Mouse (Mus musculus): Measurements from ENCODE around the gene Pigl.
"Not testable (repeated sequence)": the region's sequence is repeated elsewhere in the genome, so short reads cannot be mapped to it uniquely, and the experiment has no call there.

Gene Pigl

GRCm38 (mm10) chr11:62467289-62467688, 9.0 kb downstream of the Pigl start:
- not testable (repeated sequence) for DNase-seq (ENCODE audit: low spot score in 2 of 2)

DNA sequence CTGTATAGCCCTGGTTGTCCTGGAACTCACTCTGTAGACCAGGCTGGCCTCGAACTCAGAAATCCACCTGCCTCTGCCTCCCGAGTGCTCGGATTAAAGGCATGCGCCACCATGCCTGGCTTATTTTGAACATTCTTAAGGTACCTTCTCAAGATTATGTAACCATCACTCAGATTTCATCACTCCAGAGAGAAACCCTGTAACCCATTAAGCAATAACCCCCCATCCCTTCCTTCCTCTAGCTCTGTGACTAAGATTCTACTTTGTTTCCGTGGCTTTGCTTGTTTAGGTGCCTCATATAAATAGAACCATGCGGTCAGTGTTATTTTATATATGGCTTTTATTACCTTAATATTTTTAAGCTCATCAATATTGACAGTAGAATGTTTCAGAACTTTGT, 12.2 kb downstream of the Pigl start:
- no peak for DNase-seq (ENCODE audit: low spot score in 2 of 2)

- DNase-seq (ENCODE audit: low spot score in 2 of 2) = no peak
Observed at GRCm38 (mm10) chr11:62473516-62473915, 15.3 kb downstream of the Pigl start.

DNA sequence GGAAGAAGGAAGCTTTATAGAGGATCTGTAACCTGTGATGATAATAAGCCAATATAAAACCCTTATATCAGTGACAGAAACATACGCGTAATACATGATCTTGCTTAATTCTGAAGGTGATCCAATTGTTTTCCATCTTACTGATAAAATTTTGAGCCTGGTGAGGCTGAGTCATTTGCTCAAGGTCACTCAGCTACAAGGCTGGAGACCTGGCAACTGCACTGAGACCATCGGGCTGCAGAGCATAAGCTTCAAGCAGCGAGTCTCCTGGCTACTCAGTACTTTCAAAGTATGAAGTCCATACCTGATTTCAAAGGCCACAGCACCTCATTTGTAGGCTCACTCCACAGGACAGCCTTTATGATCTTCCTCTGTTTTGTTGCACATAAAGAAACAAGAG, 17.9 kb downstream of the Pigl start:
- DNase-seq (ENCODE audit: low spot score in 2 of 2) = no peak

DNA sequence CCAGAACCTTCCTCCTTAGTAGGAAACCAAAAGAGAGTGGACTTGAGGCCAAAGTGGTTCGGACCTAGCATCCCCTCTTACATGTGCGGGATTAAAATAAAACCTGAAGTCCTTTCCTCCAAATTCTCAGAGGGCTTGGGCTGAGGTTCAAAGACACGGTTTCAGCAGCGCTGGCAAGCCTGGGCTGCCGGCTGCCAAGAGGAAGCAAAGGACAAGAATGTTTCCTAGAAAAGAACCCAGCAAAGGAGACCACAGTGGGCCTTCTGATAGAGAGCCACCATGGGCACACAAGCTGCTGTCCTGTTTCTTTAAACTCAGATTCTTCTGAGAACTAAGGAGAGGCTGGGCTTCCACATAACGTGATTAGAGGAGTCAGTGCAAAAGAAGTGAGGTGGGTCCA, 20.7 kb downstream of the Pigl start:
- no peak for DNase-seq (ENCODE audit: low spot score in 2 of 2)

DNA sequence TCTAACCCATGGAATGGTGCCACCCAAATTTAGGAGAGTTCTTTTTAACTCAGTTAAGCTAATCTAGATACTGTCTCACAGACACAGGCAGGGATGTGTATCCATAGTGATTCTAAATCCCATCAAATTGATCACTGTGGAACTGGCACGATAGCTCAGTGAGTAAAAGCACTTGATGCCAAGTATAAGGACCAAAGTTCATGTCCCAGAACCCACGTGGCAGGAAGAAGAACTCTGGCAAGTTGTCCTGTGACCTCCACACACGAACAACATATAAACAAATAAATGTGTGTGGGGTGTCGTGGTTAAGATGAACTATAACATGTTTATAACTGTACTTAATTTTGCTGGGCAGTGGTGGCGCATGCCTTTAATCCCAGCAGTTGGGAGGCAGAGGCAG, 21.3 kb downstream of the Pigl start:
- no peak for DNase-seq (ENCODE audit: low spot score in 2 of 2)

DNA sequence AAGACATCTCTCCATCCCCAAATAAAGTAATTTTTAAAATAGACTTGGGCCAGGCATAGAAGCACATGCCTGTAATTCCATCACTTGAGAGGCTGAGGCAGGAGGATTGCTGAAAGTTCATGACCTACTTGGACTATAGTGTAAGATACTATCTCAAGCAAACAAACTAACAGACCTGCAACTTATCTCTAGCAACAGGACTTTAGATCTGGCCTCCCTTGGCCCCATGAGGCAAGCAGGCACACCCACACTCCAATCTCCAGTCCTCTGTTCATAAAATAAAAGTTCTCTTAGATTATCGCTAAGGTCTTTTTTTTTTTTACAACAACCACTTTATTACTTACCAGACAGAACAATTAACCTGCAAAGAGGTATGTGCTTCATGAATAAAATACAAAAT, 28.7 kb downstream of the Pigl start:
- DNase-seq (ENCODE audit: low spot score in 2 of 2) = no peak

- no peak for DNase-seq (ENCODE audit: low spot score in 2 of 2)
Observed at GRCm38 (mm10) chr11:62487540-62488350, 29.5 kb downstream of the Pigl start.

DNA sequence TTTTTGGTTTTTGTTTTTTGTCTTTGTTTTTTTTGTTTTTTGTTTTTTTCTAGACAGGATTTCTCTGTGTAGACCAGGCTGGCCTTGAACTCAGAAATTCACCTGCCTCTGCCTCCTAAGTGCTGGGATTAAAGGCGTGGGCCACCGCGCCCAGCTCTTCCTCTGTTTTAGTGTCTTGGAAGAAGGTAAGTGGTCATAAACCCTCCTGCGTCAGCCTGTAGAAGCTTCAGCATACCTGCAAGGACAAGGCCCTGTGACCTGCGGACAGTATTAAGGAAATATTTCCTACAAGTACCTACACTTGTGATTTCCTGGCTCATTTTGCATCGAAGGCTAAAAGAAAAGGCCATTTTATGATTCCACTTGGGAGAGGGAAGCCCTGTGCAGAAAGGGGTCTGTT, 35.4 kb downstream of the Pigl start:
- DNase-seq (ENCODE audit: low spot score in 2 of 2) = no peak

- DNase-seq (ENCODE audit: low spot score in 2 of 2) = peak; percentile 15 to 29
Observed at GRCm38 (mm10) chr11:62494754-62495275, 36.6 kb downstream of the Pigl start.

GRCm38 (mm10) chr11:62495276-62495801, 37.1 kb downstream of the Pigl start:
- no peak for DNase-seq (ENCODE audit: low spot score in 2 of 2)

DNA sequence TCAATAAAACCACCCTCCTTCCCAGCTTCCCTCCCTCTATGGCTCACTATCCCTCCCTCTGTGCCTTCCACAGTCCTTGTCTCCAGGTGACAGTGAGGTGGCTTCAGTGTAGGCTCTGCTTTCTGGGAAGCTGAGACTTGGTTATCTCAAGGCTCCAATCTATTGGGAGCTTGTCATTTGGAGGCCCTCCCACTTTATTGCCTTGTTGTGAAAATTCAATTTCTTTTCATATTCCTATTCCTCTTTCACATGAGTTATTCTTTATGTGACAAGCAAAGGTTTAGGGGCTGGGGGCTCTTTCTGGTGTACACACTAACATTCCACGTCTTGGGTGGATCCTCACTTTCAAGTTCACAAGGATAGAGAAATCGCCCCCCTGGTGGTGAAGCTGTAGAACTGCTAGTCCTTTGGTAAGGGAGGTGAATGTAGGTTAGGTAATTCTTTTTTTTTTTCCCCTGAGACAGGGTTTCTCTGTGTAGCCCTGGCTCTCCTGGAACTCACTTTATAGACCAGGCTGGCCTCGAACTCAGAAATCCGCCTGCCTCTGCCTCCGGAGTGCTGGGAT, 38.0 kb downstream of the Pigl start:
- DNase-seq (ENCODE audit: low spot score in 2 of 2) = no peak

DNA sequence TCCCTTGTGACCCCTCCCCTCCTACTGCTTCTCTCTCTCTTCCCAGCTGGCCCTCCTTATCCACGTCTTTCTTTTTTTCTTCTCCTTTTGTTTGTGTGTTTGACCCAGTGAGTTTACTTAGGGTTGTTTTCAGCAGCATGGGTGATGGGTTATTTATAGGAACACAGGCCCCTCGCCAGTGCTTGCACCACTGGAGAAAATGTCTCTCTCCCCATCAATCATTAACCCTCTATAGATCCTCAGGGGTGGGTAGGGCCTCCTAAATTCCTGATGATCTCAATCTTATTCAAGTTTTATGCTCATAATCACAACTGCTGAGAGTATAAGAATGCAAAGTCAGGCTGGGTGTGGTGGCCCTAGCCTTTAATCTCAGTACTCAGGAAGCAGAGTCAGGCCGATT, 38.9 kb downstream of the Pigl start:
- no peak for DNase-seq (ENCODE audit: low spot score in 2 of 2)

GRCm38 (mm10) chr11:62498802-62499201, 40.5 kb downstream of the Pigl start:
- no peak for DNase-seq (ENCODE audit: low spot score in 2 of 2)

DNA sequence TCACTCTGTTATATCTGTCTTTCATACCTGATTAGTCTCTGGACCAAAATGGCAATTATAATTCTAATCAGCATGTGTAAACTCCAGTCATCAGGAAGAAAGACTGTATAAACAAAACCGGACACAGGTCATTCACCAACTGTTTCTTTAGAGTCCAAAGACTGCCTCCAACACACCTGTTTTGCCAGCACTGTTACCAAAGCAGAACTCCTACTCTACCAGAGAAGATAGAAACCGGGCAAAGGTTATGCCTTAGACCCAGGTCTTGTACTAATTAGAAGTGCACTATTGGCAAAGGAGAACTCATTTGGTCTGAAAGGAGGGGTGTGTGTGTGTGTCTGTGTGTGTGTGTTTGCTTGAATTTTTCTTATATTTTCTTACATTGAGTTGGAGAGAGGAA, 42.3 kb downstream of the Pigl start:
- no peak for DNase-seq (ENCODE audit: low spot score in 2 of 2)

- no peak for DNase-seq (ENCODE audit: low spot score in 2 of 2)
Observed at GRCm38 (mm10) chr11:62507683-62508082, 49.4 kb downstream of the Pigl start.

DNA sequence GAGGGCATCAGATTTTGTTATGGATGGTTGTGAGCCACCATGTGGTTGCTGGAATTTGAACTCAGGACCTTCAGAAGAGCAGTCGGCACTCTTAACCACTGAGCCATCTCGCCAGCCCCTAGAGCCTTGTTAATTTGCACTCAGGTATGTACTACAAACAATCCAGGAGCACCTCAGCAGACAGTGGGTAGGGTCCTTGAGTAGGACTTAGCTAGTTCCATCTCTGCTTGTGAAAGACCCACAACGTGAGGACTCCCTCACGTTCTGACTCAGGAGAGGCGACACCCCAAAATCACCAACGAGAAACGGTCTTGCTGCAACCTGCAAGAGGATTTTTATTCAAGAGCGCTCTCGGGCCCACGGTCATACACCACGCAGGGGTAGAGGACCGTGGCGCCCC, 50.1 kb downstream of the Pigl start:
- DNase-seq (ENCODE audit: low spot score in 2 of 2) = not testable (repeated sequence)

DNA sequence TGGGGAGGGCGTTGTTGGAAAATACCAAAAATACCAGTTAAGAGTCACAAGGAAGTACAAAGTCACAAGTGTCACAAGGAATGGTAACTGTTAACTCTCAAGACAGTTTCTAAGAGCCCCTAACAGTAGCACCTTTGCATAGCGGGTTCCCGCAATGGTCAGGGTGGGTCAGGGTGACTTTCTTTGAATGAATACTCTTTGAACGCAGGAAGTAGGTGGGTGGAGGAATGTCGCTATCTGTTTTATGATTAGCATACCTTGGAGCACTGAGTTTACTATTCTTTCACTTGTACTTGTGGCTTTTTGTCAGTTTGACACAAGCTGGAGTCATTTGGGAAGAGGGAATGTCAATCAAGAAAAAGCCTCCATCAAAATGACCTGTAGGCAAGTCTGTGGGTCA, 50.6 kb downstream of the Pigl start:
- DNase-seq (ENCODE audit: low spot score in 2 of 2) = not testable (repeated sequence)

DNA sequence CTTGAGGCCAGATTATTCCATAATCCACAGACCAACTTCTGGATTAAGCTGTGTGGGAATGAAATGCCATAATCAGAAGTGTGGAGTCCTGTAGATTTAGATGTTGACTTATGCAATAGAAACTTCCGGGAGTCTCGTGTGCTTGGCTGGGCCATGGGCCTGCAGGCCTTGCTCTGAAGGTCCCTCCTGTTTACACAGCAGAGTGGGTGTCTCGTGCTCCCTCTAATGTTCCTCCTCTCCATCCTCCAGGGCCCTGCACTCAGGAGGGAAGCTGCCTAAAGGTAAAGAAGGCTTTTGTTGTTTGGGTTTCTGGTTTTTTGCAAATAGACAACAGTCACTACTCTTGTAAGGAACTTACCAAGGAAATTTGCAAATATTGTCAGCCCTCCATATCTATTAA, 51.3 kb downstream of the Pigl start:
- no peak for DNase-seq (ENCODE audit: low spot score in 2 of 2)

- no peak for DNase-seq (ENCODE audit: low spot score in 2 of 2)
Observed at GRCm38 (mm10) chr11:62510956-62511355, 52.7 kb downstream of the Pigl start.

DNA sequence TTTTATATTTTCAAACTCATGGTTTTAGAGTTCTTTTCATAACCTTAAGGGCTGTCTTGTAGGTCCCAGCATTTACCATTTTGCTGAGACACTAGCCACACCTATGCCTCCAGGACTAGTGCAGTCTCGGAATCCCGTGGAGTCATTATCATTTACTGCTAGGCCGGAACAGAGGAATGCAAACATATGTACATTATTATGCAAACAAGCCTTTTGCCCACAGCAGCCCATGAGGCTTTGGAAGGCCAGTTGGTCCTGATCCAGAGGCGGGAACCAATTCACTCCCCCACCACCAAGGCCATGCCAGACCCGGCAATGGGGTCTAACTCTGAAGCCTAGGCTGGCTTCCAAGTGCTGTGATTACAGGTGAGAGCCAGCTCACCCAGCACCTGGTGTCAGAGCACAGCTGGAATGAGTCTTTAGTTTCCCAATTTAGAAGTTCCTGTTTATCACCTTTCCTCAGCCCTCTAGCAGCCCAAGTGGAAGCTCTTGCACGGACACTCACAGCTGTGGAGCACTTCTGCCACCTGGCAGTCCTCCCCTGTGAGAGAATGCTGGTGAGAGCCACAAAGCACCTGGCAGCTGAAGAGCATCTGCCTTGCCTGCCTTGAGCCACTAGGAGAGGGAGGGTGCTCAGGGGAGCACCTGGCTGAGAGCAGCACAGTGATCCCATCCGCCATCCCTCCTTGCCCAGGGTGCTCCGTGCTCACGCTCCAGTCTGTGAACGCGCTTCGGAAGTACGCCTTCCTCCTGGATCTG, 53.4 kb downstream of the Pigl start:
- DNase-seq (ENCODE audit: low spot score in 2 of 2) = no peak

GRCm38 (mm10) chr11:62512529-62513080, 54.3 kb downstream of the Pigl start:
- no peak for DNase-seq (ENCODE audit: low spot score in 2 of 2)
